Comparison of ENCODE assay signal across 20 mouse cellular contexts in genomic region chrX:142848032-142848431, GRCm38 (mm10).
DNase-seq lines count a peak whose midpoint lies in the region; TF ChIP-seq lines count a peak whose summit lies in the region.
"Had no signal": no experiment of that assay in that cellular context is flagged by ENCODE, and none has a peak within 500 bp of the region (broad histone marks: within the 10 kb centered on the region; RNA-seq: fewer than 3 reads in every experiment).

No protein-coding gene starts in this region.

- H3K4me1 ChIP-seq in testis, adult 2 months (ENCODE audit: control insufficient read depth, insufficient read depth, low read length), result no peaks in the 10 kb centered on the region
- H3K4me1 ChIP-seq in CH12.LX (ENCODE audit: control insufficient read depth in 1 of 2, insufficient read depth in 2 of 2), result peaks cover 0 to 17% of the 10 kb centered on the region in 2 experiments; a peak in 1 of 4 replicates
- peaks cover 6% of the 10 kb centered on the region; the same call in 1 of the 2 replicates for H3K4me1 ChIP-seq in embryonic fibroblast, embryonic 13.5 days (ENCODE audit: control insufficient read depth, insufficient read depth, low read length)
- H3K4me1 ChIP-seq: embryonic facial prominence, embryonic 10.5 days; embryonic facial prominence, embryonic 12.5 days; forebrain, embryonic 10.5 days; forebrain, embryonic 12.5 days had no signal

- no peak for DNase-seq in testis, postnatal 10 days (ENCODE audit: low spot score)
- DNase-seq in CH12.LX (ENCODE audit: extremely low read depth), result peak; percentile 57
- no peak for DNase-seq in retina, postnatal 1 day
- no peak for DNase-seq in natural killer cell, adult 2 months (ENCODE audit: low spot score in 2 of 2)
- DNase-seq: adrenal gland, adult 8-10 months; adrenal gland, postnatal 14 days; adrenal gland, postnatal 36 days; B cell, adult 2 months; cerebellum, adult 11-12 months; cerebellum, adult 2 months; cerebellum, adult 9-10 months; cerebellum, postnatal 10 days; cerebellum, postnatal 25 days had no signal

- H3K9ac ChIP-seq in CH12.LX (ENCODE audit: insufficient read depth, low read depth), result no peak overlapping the region
- H3K9ac ChIP-seq: embryonic facial prominence, embryonic 12.5 days; forebrain, embryonic 12.5 days had no signal

- H3K79me2 ChIP-seq in CH12.LX (replicated peaks; ENCODE audit: control insufficient read depth, extremely low read depth, insufficient read depth, poor library complexity, severe bottlenecking), result no peaks in the 10 kb centered on the region

- dilution Hi-C loops in CH12.LX (cut with MboI; ENCODE audit: extremely low pct_ligation_motif_present, extremely low pct_unique_long_range_greater_than_20kb, low sequenced_read_pairs), result no loop called here

- no peaks in the 10 kb centered on the region for H3K9me3 ChIP-seq in CH12.LX (replicated peaks; ENCODE audit: low read length)
- H3K9me3 ChIP-seq: embryonic facial prominence, embryonic 10.5 days; embryonic facial prominence, embryonic 12.5 days; forebrain, embryonic 10.5 days; forebrain, embryonic 12.5 days had no signal

- H3K4me3 ChIP-seq in testis, adult 2 months (ENCODE audit: control insufficient read depth, low read depth, low read length), result no peak overlapping the region
- H3K4me3 ChIP-seq in CH12.LX (replicated peaks in 1 of 3; ENCODE audit: low read depth in 2 of 3, low read length in 2 of 3, poor library complexity in 1 of 3), result no peak overlapping the region
- H3K4me3 ChIP-seq in embryonic fibroblast, embryonic 13.5 days (ENCODE audit: insufficient read depth, low read length), result no peak overlapping the region
- H3K4me3 ChIP-seq: embryonic facial prominence, embryonic 10.5 days; embryonic facial prominence, embryonic 12.5 days; erythroblast, embryonic 14.5 days; forebrain, embryonic 10.5 days; forebrain, embryonic 12.5 days had no signal

- no peaks in the 10 kb centered on the region for H3K36me3 ChIP-seq in testis, adult 2 months (ENCODE audit: control insufficient read depth, insufficient read depth, low read length)
- no peaks in the 10 kb centered on the region for H3K36me3 ChIP-seq in CH12.LX (replicated peaks in 1 of 2; ENCODE audit: control insufficient read depth in 1 of 2, insufficient read depth in 1 of 2, low read length in 1 of 2)
- H3K36me3 ChIP-seq: embryonic facial prominence, embryonic 10.5 days; embryonic facial prominence, embryonic 12.5 days; forebrain, embryonic 10.5 days; forebrain, embryonic 12.5 days had no signal

- TF ChIP-seq POLR2A in testis, adult 2 months (IDR thresholded peaks at IDR 0.05; ENCODE audit: control insufficient read depth, low read depth, low read length), result no peak
- TF ChIP-seq POLR2A in CH12.LX (IDR thresholded peaks at IDR 0.05; ENCODE audit: low read depth, low read length), result no peak
- no peak for TF ChIP-seq POLR2A in embryonic fibroblast, embryonic 13.5 days (IDR thresholded peaks at IDR 0.05; ENCODE audit: low read depth, low read length)

- in situ Hi-C loops in CH12.LX (cut with MboI; ENCODE audit: low pct_ligation_motif_present, low pct_unique_long_range_greater_than_20kb, low sequenced_read_pairs), result no loop called here

- peak; percentile 75 for TF ChIP-seq EP300 in CH12.LX (IDR thresholded peaks at IDR 0.05; ENCODE audit: low read length)

- H3K4me2 ChIP-seq in CH12.LX (ENCODE audit: insufficient read depth, low read depth, poor library complexity, severe bottlenecking), result peak overlapping the region; percentile 61; the same call in 1 of the 2 replicates
- H3K4me2 ChIP-seq: embryonic facial prominence, embryonic 12.5 days; forebrain, embryonic 12.5 days had no signal

- no peaks in the 10 kb centered on the region for H3K27me3 ChIP-seq in testis, adult 2 months (ENCODE audit: control insufficient read depth, insufficient read depth, low read length)
- H3K27me3 ChIP-seq in CH12.LX (replicated peaks), result no peaks in the 10 kb centered on the region
- H3K27me3 ChIP-seq: embryonic facial prominence, embryonic 12.5 days had no signal

- no peak; the same call in 1 of the 2 replicates for TF ChIP-seq RAD21 in CH12.LX (IDR thresholded peaks at IDR 0.05; ENCODE audit: low read depth, low read length)

- H3K27ac ChIP-seq in testis, adult 2 months (ENCODE audit: control insufficient read depth, insufficient read depth, low read depth, low read length), result 0 out of 2 replicates have a peak overlapping the region, but pooled peaks have one; percentile 17
- no peak overlapping the region for H3K27ac ChIP-seq in CH12.LX (ENCODE audit: insufficient read depth, low read depth)
- peak overlapping the region; percentile 68 for H3K27ac ChIP-seq in embryonic fibroblast, embryonic 13.5 days (ENCODE audit: insufficient read depth, low read length)
- H3K27ac ChIP-seq: embryonic facial prominence, embryonic 10.5 days; embryonic facial prominence, embryonic 12.5 days; forebrain, embryonic 10.5 days; forebrain, embryonic 12.5 days had no signal

- TF ChIP-seq CTCF in testis, adult 2 months (IDR thresholded peaks at IDR 0.05; ENCODE audit: control insufficient read depth, insufficient read depth, insufficient replicate concordance, low read depth, low read length), result no peak
- TF ChIP-seq CTCF in CH12.LX (conservative IDR thresholded peaks at IDR 0.05 in 1 of 2, IDR thresholded peaks at IDR 0.05 in 1 of 2; ENCODE audit: low read depth in 2 of 2, low read length in 2 of 2), result no peak
- no peak for TF ChIP-seq CTCF in embryonic fibroblast, embryonic 13.5 days (IDR thresholded peaks at IDR 0.05; ENCODE audit: borderline replicate concordance, insufficient read depth, low read length)

TF ChIP-seq in CH12.LX, 34 proteins besides CTCF, POLR2A, EP300 and RAD21:
- TF ChIP-seq TCF12 (IDR thresholded peaks at IDR 0.05; ENCODE audit: low read depth, low read length) (no peak), ETS1 (conservative IDR thresholded peaks at IDR 0.05; ENCODE audit: low read depth, low read length) (peak; percentile 34; the same call in 1 of the 2 replicates), MYC (IDR thresholded peaks at IDR 0.05; ENCODE audit: low read depth, low read length) (peak; percentile 44; the same call in 1 of the 2 replicates), JUND (conservative IDR thresholded peaks at IDR 0.05; ENCODE audit: low read depth, low read length) (peak; percentile 67), MEF2A (IDR thresholded peaks at IDR 0.05; ENCODE audit: borderline replicate concordance, low read depth, low read length) (no peak), MAFK (IDR thresholded peaks at IDR 0.05; ENCODE audit: insufficient replicate concordance, low read length) (no peak), CHD1 (IDR thresholded peaks at IDR 0.05; ENCODE audit: low read depth, low read length) (no peak), IRF4 (IDR thresholded peaks at IDR 0.05; ENCODE audit: low read depth, low read length) (peak; percentile 83), ZC3H11A (IDR thresholded peaks at IDR 0.05; ENCODE audit: low read depth, low read length) (no peak), E2F4 (IDR thresholded peaks at IDR 0.05; ENCODE audit: insufficient replicate concordance, low read depth, low read length) (no peak), CHD2 (IDR thresholded peaks at IDR 0.05; ENCODE audit: low read length) (no peak), JUN (IDR thresholded peaks at IDR 0.05; ENCODE audit: insufficient read depth, low read depth, low read length) (peak; percentile 59), GABPA (IDR thresholded peaks at IDR 0.05; ENCODE audit: insufficient replicate concordance, low read depth, low read length) (no peak), ELF1 (IDR thresholded peaks at IDR 0.05; ENCODE audit: low read depth, low read length) (no peak), KAT2A (IDR thresholded peaks at IDR 0.05; ENCODE audit: insufficient replicate concordance, low read length) (no peak), NRF1 (IDR thresholded peaks at IDR 0.05; ENCODE audit: low read depth, low read length) (no peak)
